1 mouse cellular context compared by ENCODE assay signal in the genomic region with DNA sequence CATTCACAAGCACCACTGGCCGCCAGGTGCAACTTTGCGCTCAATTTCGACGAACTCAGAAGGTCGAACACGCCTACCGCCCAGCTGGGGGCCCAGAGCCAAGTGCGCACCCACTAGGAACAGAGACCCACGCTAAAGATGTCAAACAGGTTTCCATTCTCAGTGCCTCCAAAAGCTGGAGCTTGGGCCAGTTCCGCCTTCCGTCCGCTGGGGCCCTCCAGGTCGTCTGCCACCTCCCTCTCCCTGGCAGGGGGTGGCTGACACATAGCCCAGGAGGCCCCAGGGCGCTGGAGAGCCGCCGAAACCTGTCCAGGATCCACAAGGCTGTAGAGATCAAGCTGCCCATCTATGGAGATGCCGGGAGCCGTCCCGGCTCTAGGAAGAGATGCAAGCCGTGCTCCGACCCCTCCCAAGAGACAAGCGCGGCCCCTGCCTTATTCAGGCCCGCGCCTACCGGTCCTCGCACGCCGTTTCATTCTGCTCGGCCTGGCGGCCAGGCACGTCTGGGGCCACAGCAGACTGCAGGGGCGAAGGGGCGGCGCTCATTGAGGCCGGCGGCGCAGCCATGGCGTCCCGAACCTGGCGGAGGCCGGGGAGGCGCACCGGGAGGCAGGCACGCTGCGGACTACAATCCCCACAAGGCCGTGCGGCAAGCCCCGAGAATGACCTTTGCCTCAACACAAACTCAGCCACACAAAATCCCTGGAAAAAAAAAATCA.
A peak's percentile ranks its signal among the peaks of the same experiment; 100 is the strongest.
TF ChIP-seq lines count a peak whose summit lies in the region.

No protein-coding gene starts in this region.

TF ChIP-seq in MEL, 35 proteins besides CTCF, POLR2A, EP300 and RAD21 (continued from another document):
- TF ChIP-seq POLR2AphosphoS2 (IDR thresholded peaks at IDR 0.05; ENCODE audit: low read length) (peak; percentile 75), JUND (IDR thresholded peaks at IDR 0.05; ENCODE audit: low read depth, low read length) (0 out of 2 replicates have a peak, but pooled peaks have one; percentile 2), UBTF (IDR thresholded peaks at IDR 0.05; ENCODE audit: borderline replicate concordance, insufficient read depth, low read depth, low read length) (peak; percentile 70; the same call in 1 of the 2 replicates), ELF1 (IDR thresholded peaks at IDR 0.05; ENCODE audit: low read depth, low read length) (peak; percentile 35; the same call in 1 of the 2 replicates), KAT2A (conservative IDR thresholded peaks at IDR 0.05; ENCODE audit: low read depth, low read length) (no peak; the same call in 1 of the 2 replicates), USF2 (IDR thresholded peaks at IDR 0.05; ENCODE audit: borderline replicate concordance in 1 of 2, insufficient read depth in 1 of 2, low read depth in 1 of 2, low read length in 2 of 2) (no peak), TCF12 (IDR thresholded peaks at IDR 0.05; ENCODE audit: low read depth, low read length) (no peak; the same call in none of the 2 replicates), SMC3 (IDR thresholded peaks at IDR 0.05; ENCODE audit: low read depth, low read length) (no peak), MAX (IDR thresholded peaks at IDR 0.05; ENCODE audit: low read length) (no peak), TBP (IDR thresholded peaks at IDR 0.05; ENCODE audit: low read depth, low read length) (no peak), MXI1 (IDR thresholded peaks at IDR 0.05; ENCODE audit: low read depth, low read length) (peak; percentile 64), HCFC1 (IDR thresholded peaks at IDR 0.05; ENCODE audit: low read depth, low read length) (peak; percentile 94), ETS1 (IDR thresholded peaks at IDR 0.05; ENCODE audit: low read depth, low read length) (no peak), MYB (IDR thresholded peaks at IDR 0.05; ENCODE audit: low read depth, low read length) (no peak), MYC (IDR thresholded peaks at IDR 0.05; ENCODE audit: low read depth, low read length) (no peak; the same call in 1 of the 2 replicates), ZNF384 (IDR thresholded peaks at IDR 0.05; ENCODE audit: low read depth, low read length) (peak; percentile 62), MAZ (IDR thresholded peaks at IDR 0.05; ENCODE audit: low read depth, low read length) (no peak; the same call in 1 of the 2 replicates), RCOR1 (IDR thresholded peaks at IDR 0.05; ENCODE audit: low read depth, low read length) (no peak), ZKSCAN1 (IDR thresholded peaks at IDR 0.05; ENCODE audit: low read depth, low read length) (no peak), USF1 (IDR thresholded peaks at IDR 0.05; ENCODE audit: low read depth, low read length) (no peak), ZMIZ1 (IDR thresholded peaks at IDR 0.05; ENCODE audit: low read depth, low read length) (no peak), MEF2A (IDR thresholded peaks at IDR 0.05; ENCODE audit: extremely low read depth, insufficient replicate concordance, low read depth, low read length, poor library complexity, severe bottlenecking) (no peak)
